Mouse (Mus musculus) CD4-positive, CD25-positive, alpha-beta regulatory T cell, adult 4 months (primary cell): Measurements from ENCODE around the gene Ddx49. TPM values are rescaled to one million over a fixed set of nuclear protein-coding genes. Genes with fewer than 3 reads are reported as not detected.

Experiments
- ATAC-seq: one replicate; pipeline ENCODE4 v1.8.0; 2017
- polyA plus RNA-seq, 2 experiments: library from polyadenylated mRNA; unstranded; fragments of 100-300 nt; shearing (Covaris generic); gene quantifications; one replicate each; pipeline ENCODE4 v1.2.1; 2017

Ddx49 gene
- polyA plus RNA-seq, 2 experiments from 2014 or later, result 57.8 to 74.2 TPM

- no peak for ATAC-seq
Measured at GRCm38 (mm10) chr8:70259043-70259442, 43.2 kb downstream of the Ddx49 start.

- no peak for ATAC-seq
Measured at GRCm38 (mm10) chr8:70258600-70258999, 43.7 kb downstream of the Ddx49 start.

GRCm38 (mm10) chr8:70257456-70257855 lies 44.8 kb downstream of the Ddx49 start:
- no peak for ATAC-seq

GRCm38 (mm10) chr8:70254628-70255027 lies 47.7 kb downstream of the Ddx49 start:
- no peak for ATAC-seq

- ATAC-seq, result no peak
Measured at GRCm38 (mm10) chr8:70247841-70248240, 54.4 kb downstream of the Ddx49 start.

- ATAC-seq, result no peak
Measured at GRCm38 (mm10) chr8:70246622-70247021, 55.7 kb downstream of the Ddx49 start.

Other genes with a start within 250 kb of the Ddx49 start
- 1 to 10 TPM in 1 of 2 experiments, under 1 TPM in 1; 0.60 to 1.1 TPM for gene Tm6sf2, start 229.6 kb downstream of the Ddx49 start, polyA plus RNA-seq
- gene Hapln4, start 219.0 kb downstream of the Ddx49 start, polyA plus RNA-seq, result not detected
- gene Ncan, start 181.6 kb downstream of the Ddx49 start, polyA plus RNA-seq, result not detected
- 10 to 100 TPM; 43.0 to 59.3 TPM for gene Nr2c2ap, start 171.2 kb downstream of the Ddx49 start, polyA plus RNA-seq
- 10 to 100 TPM; 67.2 to 81.8 TPM for gene Rfxank, start 163.3 kb downstream of the Ddx49 start, polyA plus RNA-seq
- gene Borcs8, start 163.0 kb downstream of the Ddx49 start, polyA plus RNA-seq, result 10 to 100 TPM; 76.8 to 91.1 TPM
- gene Mef2b, start 162.8 kb downstream of the Ddx49 start, polyA plus RNA-seq, result 1 to 10 TPM in 1 of 2 experiments, not detected in 1; 1.5 TPM
- gene Tmem161a, start 130.1 kb downstream of the Ddx49 start, polyA plus RNA-seq, result 10 to 100 TPM; 25.3 to 54.7 TPM
- gene Slc25a42, start 90.2 kb downstream of the Ddx49 start, polyA plus RNA-seq, result 1 to 10 TPM; 6.2 to 9.7 TPM
- gene Sugp2, start 68.3 kb downstream of the Ddx49 start, polyA plus RNA-seq, result 10 to 100 TPM; 19.9 to 35.1 TPM
- 10 to 100 TPM in 1 of 2 experiments, 1 to 10 TPM in 1; 8.9 to 13.9 TPM for gene Armc6, start 68.0 kb downstream of the Ddx49 start, polyA plus RNA-seq
- gene Homer3, start 19.7 kb downstream of the Ddx49 start, polyA plus RNA-seq, result 1 to 10 TPM in 1 of 2 experiments, under 1 TPM in 1; 0.62 to 1.6 TPM
- gene Cope, start within 50 bp of the Ddx49 start, polyA plus RNA-seq, result 100 to 1,000 TPM; 321 to 359 TPM
- gene Cers1, start 13.3 kb upstream of the Ddx49 start, polyA plus RNA-seq, result not detected
- under 1 TPM in 1 of 2 experiments, not detected in 1; 0.71 TPM for gene Gdf1, start 27.3 kb upstream of the Ddx49 start, polyA plus RNA-seq
- gene Upf1, start 50.8 kb upstream of the Ddx49 start, polyA plus RNA-seq, result 10 to 100 TPM; 11.4 to 14.5 TPM
- gene Comp, start 71.1 kb upstream of the Ddx49 start, polyA plus RNA-seq, result under 1 TPM in 1 of 2 experiments, not detected in 1; 0.28 TPM
- 1 to 10 TPM; 7.6 to 9.3 TPM for gene Crtc1, start 137.1 kb upstream of the Ddx49 start, polyA plus RNA-seq
- gene Klhl26, start 174.5 kb upstream of the Ddx49 start, polyA plus RNA-seq, result 10 to 100 TPM in 1 of 2 experiments, 1 to 10 TPM in 1; 7.2 to 20.1 TPM
- not detected for gene Tmem59l, start 184.9 kb upstream of the Ddx49 start, polyA plus RNA-seq
- not detected for gene Crlf1, start 190.7 kb upstream of the Ddx49 start, polyA plus RNA-seq
- gene Rex1bd, start 204.3 kb upstream of the Ddx49 start, polyA plus RNA-seq, result 10 to 100 TPM; 82.2 to 83.2 TPM
- 1,000 to 10,000 TPM; 3,148 to 3,732 TPM for gene Uba52, start 208.3 kb upstream of the Ddx49 start, polyA plus RNA-seq
- gene Fkbp8, start 225.2 kb upstream of the Ddx49 start, polyA plus RNA-seq, result 100 to 1,000 TPM; 117 to 159 TPM
- gene Kxd1, start 225.5 kb upstream of the Ddx49 start, polyA plus RNA-seq, result 100 to 1,000 TPM; 146 to 173 TPM
- gene Ell, start 237.0 kb upstream of the Ddx49 start, polyA plus RNA-seq, result 10 to 100 TPM; 41.4 to 50.4 TPM